Mouse (Mus musculus) neural tube, embryonic 12.5 days (tissue): Measurements from ENCODE around the gene Clptm1. TPM values are rescaled to one million over a fixed set of nuclear protein-coding genes. Genes with fewer than 3 reads are reported as not detected.
A peak's percentile ranks its signal among the peaks of the same experiment; 100 is the strongest.
"Not testable (repeated sequence)": the region's sequence is repeated elsewhere in the genome, so short reads cannot be mapped to it uniquely, and the experiment has no call there.

Source experiments
- ATAC-seq: fragments of 200-750 bp; cut with Nextera tagmentation; 2 replicates; pipeline ENCODE4 v1.8.0; 2017; ENCODE audit warnings: low read depth, mild to moderate bottlenecking, moderate TSS enrichment, moderate library complexity; ENCODE audit not compliant: low FRiP score
- H3K27ac ChIP-seq: fragments of 300-500 bp; sonication (generic); 2 replicates; pipeline ENCODE4 v1.5.1; 2016
- H3K27me3 ChIP-seq: fragments of 300-500 bp; sonication (generic); replicated peaks from 2 replicates; pipeline ENCODE4 v1.6.1; 2016; ENCODE audit warnings: mild to moderate bottlenecking
- H3K36me3 ChIP-seq: fragments of 300-500 bp; sonication (generic); 2 replicates; pipeline ENCODE4 v1.6.1; 2016; ENCODE audit warnings: mild to moderate bottlenecking
- H3K4me1 ChIP-seq: fragments of 300-500 bp; sonication (generic); 2 replicates; pipeline ENCODE4 v1.6.1; 2016
- H3K4me2 ChIP-seq: fragments of 300-500 bp; sonication (generic); replicated peaks from 2 replicates; pipeline ENCODE4 v1.6.1; 2016; ENCODE audit warnings: mild to moderate bottlenecking
- H3K4me3 ChIP-seq: fragments of 300-500 bp; sonication (generic); 2 replicates; pipeline ENCODE4 v1.5.1; 2016
- H3K9ac ChIP-seq: fragments of 300-500 bp; sonication (generic); 2 replicates; pipeline ENCODE4 v1.6.1; 2016; ENCODE audit warnings: mild to moderate bottlenecking
- H3K9me3 ChIP-seq: fragments of 300-500 bp; sonication (generic); 2 replicates; pipeline ENCODE4 v1.6.1; 2016; ENCODE audit warnings: mild to moderate bottlenecking
- WGBS: fragments of 180-500 bp; shearing (Covaris S2); methylation state at CpG from one replicate; pipeline ENCODE4 v1.1.7; 2016; 5-methylcytosine and 5-hydroxymethylcytosine counted together
- polyA plus RNA-seq: library from polyadenylated mRNA; unstranded; fragments of >200 nt; fragmentation: Nextera tagmentation; extraction: Ambion mirVana; gene quantifications from 2 replicates; pipeline ENCODE4 v1.2.1, GENCODE M21; 2016

Clptm1 gene
- polyA plus RNA-seq, 1 experiment from 2014 or later = 112 TPM

DNA sequence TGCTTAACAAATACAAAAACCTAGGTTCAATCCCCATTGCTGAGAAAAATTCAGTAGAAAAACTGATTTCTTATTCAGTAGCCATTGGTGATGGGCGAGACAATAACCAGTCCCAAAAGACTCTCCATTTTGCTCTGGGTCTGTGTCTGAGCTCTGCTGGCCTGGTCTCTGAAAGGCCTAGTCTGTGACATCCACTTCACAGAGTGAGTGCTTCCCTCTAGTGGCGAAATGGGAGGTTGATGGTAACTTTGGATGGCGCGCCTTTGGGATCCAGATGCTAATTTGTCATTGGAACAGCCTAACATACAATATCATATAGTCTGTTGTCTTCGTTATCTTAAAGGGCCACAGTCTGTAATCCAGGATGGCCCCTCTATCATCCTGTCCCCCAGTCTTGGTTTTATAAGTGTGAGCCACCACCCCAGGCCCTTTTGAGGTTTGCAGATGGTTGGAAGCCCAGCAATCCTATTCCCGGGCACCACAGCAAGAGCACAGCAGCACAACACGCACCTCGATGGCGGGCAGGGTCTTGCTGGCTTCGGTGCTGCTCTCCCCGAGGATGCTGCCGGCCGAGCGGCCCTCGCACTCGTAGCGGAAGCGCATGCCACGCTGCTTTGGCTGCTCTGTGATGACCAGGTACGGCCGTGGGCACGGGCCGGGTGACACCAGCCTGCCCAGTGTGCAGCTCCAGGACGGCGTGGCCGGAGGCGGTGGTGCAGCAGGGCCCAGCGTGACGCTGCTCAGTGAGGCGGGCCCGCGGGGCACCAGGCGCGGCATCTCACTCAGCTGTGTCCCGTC, 45.6 kb downstream of the Clptm1 start:
- ATAC-seq = peak; percentile 83
- Histone ChIP-seq H3K4me3 (peak overlapping the region; percentile 36), H3K4me1 (peaks cover 5% of the 10 kb centered on the region; the same call in 1 of the 2 replicates), H3K27me3 (peaks cover 3% of the 10 kb centered on the region; the same call in 1 of the 2 replicates), H3K36me3 (no peaks in the 10 kb centered on the region), H3K27ac (0 out of 2 replicates have a peak overlapping the region, but pooled peaks have one; percentile 7), H3K9ac (peak overlapping the region; percentile 57), H3K4me2 (peak overlapping the region; percentile 64), H3K9me3 (no peaks in the 10 kb centered on the region)
- 7% methylated on average over 35 of the region's 35 CpGs for WGBS

DNA sequence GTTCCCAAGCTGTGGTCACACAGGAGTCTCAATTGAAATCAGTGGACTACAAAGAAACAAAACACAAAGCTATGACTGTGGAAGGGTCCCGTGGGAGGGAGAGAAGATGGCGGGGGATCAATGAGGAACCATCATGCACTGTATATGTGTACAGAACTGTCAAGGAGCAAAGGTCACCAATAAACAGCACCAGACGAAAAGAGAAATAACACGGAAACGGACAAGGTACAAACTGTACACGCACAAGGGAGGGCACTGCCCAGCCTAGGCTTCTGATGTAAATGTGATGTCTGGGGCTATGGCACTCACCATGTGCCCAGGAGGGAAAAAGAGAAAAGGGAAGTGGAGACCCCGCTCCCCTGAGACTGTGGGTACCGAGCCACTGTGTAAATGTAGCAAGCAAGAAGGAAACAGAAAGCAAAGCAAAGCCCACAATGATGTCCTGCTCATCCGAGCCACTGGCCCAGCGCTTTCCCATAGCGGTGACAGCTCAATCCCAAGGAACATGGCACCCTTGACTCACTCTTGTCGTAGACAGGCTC, 49.7 kb downstream of the Clptm1 start:
- Histone ChIP-seq H3K36me3 (no peaks in the 10 kb centered on the region), H3K4me2 (no peak overlapping the region), H3K4me1 (peaks cover 5% of the 10 kb centered on the region; the same call in 1 of the 2 replicates), H3K4me3 (no peak overlapping the region), H3K9ac (no peak overlapping the region), H3K27me3 (peaks cover 3% of the 10 kb centered on the region; the same call in 1 of the 2 replicates), H3K9me3 (no peaks in the 10 kb centered on the region), H3K27ac (no peak overlapping the region)
- no peak for ATAC-seq
- WGBS = 91% methylated on average over 12 of the region's 12 CpGs

DNA sequence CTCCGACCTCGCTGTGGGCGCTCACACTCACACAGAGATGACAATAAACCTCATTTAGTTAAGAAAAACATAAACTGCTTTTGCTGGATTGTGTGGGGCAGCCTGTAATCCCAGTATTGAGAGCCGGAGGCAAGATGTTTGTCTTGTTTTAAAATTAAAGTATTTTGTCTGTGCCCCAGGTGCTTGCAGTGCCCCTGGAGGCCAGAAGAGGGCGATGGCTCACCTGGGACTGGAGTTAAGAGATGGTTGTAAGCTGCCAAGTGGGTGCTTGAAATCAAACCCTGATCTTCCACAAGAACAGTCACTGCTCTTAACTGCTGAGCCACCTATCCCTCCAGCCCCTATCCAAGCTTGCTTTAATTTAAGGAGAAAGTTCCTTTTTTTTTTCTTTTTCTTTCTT, 53.9 kb downstream of the Clptm1 start:
- Histone ChIP-seq H3K9me3 (no peaks in the 10 kb centered on the region), H3K36me3 (no peaks in the 10 kb centered on the region), H3K9ac (no peak overlapping the region), H3K27ac (no peak overlapping the region), H3K27me3 (no peaks in the 10 kb centered on the region), H3K4me2 (no peak overlapping the region), H3K4me3 (no peak overlapping the region), H3K4me1 (no peaks in the 10 kb centered on the region)
- no peak for ATAC-seq
- WGBS = 75% methylated on average over 5 of the region's 5 CpGs

DNA sequence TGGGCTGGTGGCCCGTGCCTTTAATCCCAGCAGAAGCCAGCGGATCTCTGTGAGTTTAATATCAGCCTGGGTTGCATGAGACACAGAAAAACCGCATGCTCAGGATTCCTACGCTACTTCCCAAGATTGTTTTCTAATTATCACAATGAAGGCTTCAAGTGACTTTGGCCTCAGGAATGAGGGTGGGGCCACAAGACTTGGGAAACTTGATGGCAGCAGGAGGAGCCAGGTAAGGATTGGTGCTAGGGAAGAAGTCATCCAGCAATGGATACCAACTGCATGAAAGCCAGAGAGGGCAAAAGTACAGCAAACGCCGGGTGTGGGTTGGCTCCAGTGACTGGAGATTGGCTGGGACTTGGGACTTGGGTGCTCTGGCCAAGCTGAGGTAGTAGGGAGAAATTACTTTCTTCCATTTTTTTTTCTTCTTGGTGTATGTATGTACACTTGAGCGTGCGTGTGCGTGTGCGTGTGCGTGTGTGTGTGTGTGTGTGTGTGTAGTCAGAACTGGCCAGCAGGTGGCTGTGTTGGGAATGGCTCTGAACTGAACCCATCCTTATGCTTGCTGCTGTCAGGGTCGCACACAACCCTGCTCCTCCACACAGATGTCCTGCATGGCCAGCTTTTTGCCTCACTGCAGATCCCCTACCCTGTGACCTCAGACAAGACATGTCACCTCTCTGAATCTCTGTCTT, 55.0 kb downstream of the Clptm1 start:
- Histone ChIP-seq H3K27ac (no peak overlapping the region), H3K4me1 (no peaks in the 10 kb centered on the region), H3K9me3 (no peaks in the 10 kb centered on the region), H3K27me3 (no peaks in the 10 kb centered on the region), H3K4me3 (no peak overlapping the region), H3K4me2 (no peak overlapping the region), H3K9ac (no peak overlapping the region), H3K36me3 (no peaks in the 10 kb centered on the region)
- WGBS = 91% methylated on average over 12 of the region's 12 CpGs
- ATAC-seq = no peak

DNA sequence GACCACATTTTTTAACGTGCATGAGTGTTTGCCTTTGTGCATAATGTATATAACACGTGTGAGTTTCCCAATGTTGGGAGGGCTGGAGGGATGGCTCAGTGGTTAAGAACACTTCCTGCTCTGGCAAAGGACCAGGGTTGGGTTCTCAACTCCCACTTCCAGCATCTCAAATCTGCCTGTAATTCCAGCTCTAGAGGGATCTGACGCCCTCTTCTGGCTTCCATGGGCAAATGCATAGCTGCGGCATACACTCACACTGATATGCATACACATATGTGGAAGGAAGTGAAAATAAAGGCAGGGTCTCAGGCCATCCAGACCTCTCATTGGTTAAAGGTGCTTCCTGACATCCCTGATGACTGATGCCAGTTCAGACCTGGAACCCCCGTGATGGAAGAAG, 57.5 kb downstream of the Clptm1 start:
- ATAC-seq = no peak
- no peaks in the 10 kb centered on the region for H3K9me3 ChIP-seq
- no peak overlapping the region for H3K27ac ChIP-seq
- H3K4me3 ChIP-seq = no peak overlapping the region
- 0 out of 2 replicates have a peak, but pooled peaks cover 3% of the 10 kb centered on the region for H3K36me3 ChIP-seq
- WGBS = 84% methylated on average over 5 of the region's 5 CpGs
- H3K4me1 ChIP-seq = peaks cover 16% of the 10 kb centered on the region
- H3K4me2 ChIP-seq = no peak overlapping the region
- no peaks in the 10 kb centered on the region for H3K27me3 ChIP-seq
- no peak overlapping the region for H3K9ac ChIP-seq

DNA sequence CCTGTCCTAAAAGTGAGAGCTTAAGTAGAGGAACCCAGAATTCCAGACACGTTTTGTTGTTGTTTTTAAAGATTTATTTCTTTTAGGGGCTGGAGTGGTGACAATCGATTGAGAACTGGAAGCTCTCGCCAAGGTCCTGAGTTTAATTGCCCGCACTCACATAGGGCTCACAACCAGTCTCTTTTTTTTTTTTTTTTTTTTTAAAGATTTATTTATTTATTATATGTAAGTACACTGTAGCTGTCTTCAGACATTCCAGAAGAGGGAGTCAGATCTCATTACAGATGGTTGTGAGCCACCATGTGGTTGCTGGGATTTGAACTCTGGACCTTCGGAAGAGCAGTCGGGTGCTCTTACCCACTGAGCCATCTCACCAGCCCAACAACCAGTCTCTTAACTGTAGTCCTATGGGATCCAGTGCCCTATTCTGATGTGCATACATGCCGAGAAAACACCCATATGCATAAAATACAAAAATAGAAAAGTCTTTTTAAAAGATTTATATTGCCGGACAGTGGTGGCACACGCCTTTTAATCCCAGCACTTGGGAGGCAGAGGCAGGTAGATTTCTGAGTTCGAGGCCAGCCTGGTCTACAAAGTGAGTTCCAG, 60.1 kb downstream of the Clptm1 start:
- not testable (repeated sequence) for ATAC-seq, H3K9me3 ChIP-seq, H3K27ac ChIP-seq, H3K27me3 ChIP-seq, H3K9ac ChIP-seq
- H3K36me3 ChIP-seq = peaks cover 23% of the 10 kb centered on the region
- H3K4me1 ChIP-seq = peaks cover 34% of the 10 kb centered on the region
- peak overlapping the region; percentile 94 for H3K4me3 ChIP-seq
- WGBS = 57% methylated on average over 10 of the region's 10 CpGs
- peak overlapping the region; percentile 90 for H3K4me2 ChIP-seq

DNA sequence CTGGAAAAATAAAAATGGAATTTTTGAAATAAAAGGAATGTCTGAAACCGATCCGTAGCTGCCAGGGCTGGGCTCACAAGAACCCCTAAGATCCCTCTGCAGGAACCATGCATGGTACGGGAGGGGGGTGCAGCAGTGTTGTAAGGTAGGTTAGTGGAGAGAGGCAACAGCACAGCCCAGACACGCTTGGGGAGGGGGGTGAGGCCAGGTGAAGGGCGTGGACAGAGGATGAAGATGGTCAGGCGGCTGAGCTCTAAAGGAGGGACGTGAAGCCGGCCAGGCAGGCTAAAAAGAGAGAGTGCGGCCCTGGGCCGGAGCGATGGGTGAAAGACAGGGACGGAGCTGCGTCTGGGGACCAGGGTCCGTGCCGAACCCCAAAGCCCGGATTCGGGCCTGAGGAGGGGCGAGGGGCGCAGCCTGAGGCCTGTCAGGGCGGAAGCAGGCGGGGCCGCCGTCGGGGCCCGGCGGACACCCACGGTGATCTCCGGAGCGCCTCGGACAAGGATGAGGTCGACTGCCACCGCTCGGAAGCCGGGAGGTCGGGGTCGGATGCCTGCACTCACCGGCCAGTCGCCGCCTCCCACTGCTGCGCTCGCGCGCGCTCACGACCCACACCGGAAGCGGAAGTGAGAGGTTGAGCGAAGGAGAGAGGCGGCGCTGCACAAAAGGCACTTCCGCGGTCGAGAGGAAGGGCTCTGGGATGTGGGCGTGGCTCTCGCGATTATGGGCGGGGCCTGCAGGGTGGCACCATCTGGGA, 60.8 kb downstream of the Clptm1 start, which contains the start of gene Clasrp:
Gene Clasrp, minus strand, starts transcription at position 638 of the 757 bp plus-strand sequence.
- Histone ChIP-seq H3K9me3 (no peaks in the 10 kb centered on the region), H3K4me3 (peak within 1 kb of the TSS; percentile 94), H3K27ac (no peak within 1 kb of the TSS; the same call in 1 of the 2 replicates), H3K9ac (peak within 1 kb of the TSS; percentile 96), H3K4me1 (peaks cover 34% of the 10 kb centered on the region), H3K4me2 (peak within 1 kb of the TSS; percentile 90), H3K36me3 (peaks cover 30% of the 10 kb centered on the region), H3K27me3 (no peaks in the 10 kb centered on the region)
- 1% methylated on average over 57 of the region's 57 CpGs for WGBS
- ATAC-seq = peak; percentile 96

DNA sequence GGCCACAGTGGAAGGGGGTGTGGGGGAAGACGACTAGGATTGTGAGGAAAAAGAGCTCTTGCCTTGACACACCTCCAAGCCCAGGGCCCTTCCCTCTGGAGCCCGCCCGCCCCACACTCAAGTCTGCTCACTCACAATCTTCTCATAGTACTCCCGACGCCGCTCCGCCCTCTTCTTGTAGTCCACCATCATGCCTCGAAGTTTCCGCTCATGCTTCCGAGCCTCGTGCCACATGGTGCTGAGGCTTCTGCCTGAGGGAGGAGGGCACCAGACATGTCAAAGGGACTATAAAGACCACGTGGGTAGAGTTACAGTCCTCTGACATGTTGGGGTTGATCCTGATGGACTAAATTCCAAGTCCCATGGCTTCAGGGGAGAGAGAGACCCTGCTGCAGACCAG, 61.8 kb downstream of the Clptm1 start:
- Histone ChIP-seq H3K27me3 (no peaks in the 10 kb centered on the region), H3K9me3 (no peaks in the 10 kb centered on the region), H3K9ac (peak overlapping the region; percentile 96; the same call in 1 of the 2 replicates), H3K27ac (no peak overlapping the region), H3K4me2 (peak overlapping the region; percentile 90), H3K4me3 (no peak overlapping the region), H3K36me3 (peaks cover 38% of the 10 kb centered on the region), H3K4me1 (peaks cover 34% of the 10 kb centered on the region)
- WGBS = 82% methylated on average over 12 of the region's 12 CpGs
- no peak for ATAC-seq

DNA sequence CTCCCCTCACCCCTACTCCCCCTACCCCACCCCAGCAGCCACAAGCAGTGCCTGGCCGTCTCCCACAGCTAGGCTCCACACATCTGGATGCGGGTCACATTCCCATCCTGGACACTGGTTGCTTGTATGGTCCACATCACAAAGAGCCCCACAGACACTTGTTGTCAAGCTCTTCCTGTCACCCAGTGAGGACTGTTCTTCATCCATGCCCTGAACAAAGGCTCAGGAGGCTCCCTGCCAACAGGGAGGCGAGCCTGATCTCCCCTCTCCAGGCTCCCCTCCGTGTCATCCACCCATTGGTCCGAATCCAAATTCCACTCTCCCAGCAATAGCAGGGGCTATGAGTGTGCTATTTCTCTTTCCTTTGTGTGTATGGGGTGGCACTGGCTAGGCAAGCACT, 64.3 kb downstream of the Clptm1 start:
- WGBS = 59% methylated on average over 5 of the region's 5 CpGs
- Histone ChIP-seq H3K27ac (no peak overlapping the region), H3K4me3 (no peak overlapping the region), H3K9me3 (no peaks in the 10 kb centered on the region), H3K9ac (no peak overlapping the region), H3K4me2 (no peak overlapping the region), H3K4me1 (peaks cover 34% of the 10 kb centered on the region), H3K36me3 (peaks cover 54% of the 10 kb centered on the region), H3K27me3 (no peaks in the 10 kb centered on the region)
- peak; percentile 25; the same call in 1 of the 2 replicates for ATAC-seq

DNA sequence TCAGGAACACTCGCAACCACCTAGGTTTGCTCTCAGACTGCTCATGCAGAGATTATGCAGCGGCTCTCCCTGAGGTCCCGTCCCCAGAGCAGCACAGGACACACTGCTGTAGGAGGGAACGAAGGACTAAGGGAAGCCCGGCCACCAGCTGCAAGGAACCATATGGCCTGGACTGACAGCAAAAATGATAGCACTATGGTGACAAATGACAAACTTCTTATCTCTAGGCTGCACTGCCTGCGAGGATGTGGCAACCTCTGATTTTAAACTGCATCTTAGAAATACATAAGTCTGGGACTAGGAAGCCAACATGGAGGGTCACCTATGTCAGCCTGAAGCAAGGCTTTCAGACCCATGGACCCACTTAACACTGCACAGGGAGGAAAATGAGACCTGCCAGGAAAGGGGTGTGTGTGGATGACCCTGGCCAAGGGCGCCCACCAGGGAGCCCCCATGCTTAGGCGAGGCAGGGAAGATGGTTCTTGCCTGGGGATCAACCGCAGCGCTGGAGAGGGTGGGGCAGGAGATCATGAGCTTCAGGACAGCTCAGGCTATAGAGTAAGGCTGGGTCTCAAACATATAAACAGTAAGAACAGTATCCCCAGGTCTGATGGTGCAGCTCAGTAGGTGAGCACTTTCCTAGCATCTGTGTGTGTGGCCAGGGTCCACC, 71.6 kb downstream of the Clptm1 start:
- Histone ChIP-seq H3K4me3 (no peak overlapping the region), H3K27ac (no peak overlapping the region), H3K9me3 (no peaks in the 10 kb centered on the region), H3K9ac (no peak overlapping the region), H3K4me1 (no peaks in the 10 kb centered on the region), H3K36me3 (peaks cover 89% of the 10 kb centered on the region), H3K27me3 (no peaks in the 10 kb centered on the region), H3K4me2 (no peak overlapping the region)
- WGBS = 93% methylated on average over 10 of the region's 10 CpGs
- ATAC-seq = no peak

DNA sequence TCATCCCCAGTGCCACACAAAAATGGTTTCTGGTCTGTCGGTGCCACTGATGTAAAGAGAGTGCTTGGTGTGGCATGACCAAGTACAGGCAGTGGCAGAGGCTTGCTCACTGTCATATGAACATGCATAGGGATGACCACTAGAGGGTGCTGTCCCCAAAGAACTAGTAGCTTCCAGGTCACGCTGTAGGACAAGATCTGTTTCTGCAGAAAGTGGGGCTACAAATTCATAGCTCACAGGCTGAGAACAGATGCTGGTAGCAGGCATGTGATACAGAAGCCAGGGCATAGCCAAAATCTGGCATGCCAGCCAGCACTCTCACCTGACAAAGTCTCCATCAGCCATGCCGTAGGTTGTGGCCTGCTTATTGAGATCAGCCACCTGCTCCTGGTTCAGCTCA, 74.9 kb downstream of the Clptm1 start:
- Histone ChIP-seq H3K27ac (no peak overlapping the region), H3K4me1 (no peaks in the 10 kb centered on the region), H3K27me3 (no peaks in the 10 kb centered on the region), H3K4me2 (no peak overlapping the region), H3K36me3 (peaks cover 98% of the 10 kb centered on the region), H3K9me3 (no peaks in the 10 kb centered on the region), H3K9ac (no peak overlapping the region), H3K4me3 (no peak overlapping the region)
- ATAC-seq = peak; percentile 46; the same call in 1 of the 2 replicates
- WGBS = 63% methylated on average over 3 of the region's 3 CpGs
